Mouse (Mus musculus): Measurements from ENCODE around the gene Sik3. TPM values are rescaled to one million over a fixed set of nuclear protein-coding genes. Genes with fewer than 3 reads are reported as not detected.
A peak's percentile ranks its signal among the peaks of the same experiment; 100 is the strongest.

Sik3 gene
- polyA plus RNA-seq, 2 experiments from 2014 or later, result 12.8 to 16.0 TPM

DNA sequence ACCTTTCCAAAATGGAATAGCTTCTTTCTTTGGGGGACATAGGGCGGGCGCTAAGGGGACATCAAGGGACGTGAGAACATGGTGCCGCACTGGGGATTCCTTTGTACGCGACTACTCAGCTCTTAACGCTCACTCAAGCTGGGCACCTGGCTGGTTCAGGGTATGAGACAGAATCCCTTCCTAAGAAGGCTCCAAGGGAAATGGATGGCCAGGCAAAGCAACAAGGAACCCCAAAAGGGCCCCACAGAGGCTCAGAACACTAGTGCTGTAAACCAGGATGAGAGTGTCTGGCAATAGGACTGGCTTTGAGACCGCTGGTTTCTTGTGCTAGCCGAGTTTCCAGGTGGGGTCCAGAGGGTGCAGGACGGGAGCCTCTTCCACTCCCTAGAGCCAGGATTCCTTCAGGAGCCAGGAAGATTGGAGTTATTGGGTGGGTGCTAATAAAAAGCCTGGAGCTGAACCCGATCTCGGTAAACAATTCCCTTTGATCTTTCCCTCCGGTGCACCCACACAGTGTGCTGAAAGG, 217.9 kb downstream of the Sik3 start:
- no peak for ATAC-seq

DNA sequence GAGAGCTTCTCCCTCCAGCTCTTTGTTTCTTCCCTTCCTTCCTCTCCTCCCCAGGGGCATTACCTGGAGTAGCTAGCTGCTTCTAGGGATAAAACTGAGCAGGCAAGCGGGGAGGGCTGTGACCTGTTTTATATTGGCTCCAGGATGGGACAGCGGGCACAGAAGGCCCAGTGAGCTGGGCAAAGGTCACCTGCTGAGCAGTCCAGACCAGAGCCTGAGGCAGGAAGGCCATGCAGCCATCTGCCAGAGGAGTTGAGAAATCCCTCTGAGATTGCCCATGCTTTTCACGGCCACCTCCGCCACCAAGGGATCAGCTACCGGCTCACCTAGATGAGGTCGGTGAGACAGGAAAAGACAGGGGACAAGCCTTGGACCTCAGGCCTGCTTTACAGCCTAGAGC, 222.6 kb downstream of the Sik3 start:
- no peak for ATAC-seq

DNA sequence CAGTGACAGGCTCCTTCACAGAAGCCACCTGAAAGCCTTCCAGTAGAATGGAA, 222.8 kb downstream of the Sik3 start, which contains the start of gene Apoc3:
Gene Apoc3, minus strand, starts transcription at position 41 of the 53 bp plus-strand sequence.
- no peak for ATAC-seq

DNA sequence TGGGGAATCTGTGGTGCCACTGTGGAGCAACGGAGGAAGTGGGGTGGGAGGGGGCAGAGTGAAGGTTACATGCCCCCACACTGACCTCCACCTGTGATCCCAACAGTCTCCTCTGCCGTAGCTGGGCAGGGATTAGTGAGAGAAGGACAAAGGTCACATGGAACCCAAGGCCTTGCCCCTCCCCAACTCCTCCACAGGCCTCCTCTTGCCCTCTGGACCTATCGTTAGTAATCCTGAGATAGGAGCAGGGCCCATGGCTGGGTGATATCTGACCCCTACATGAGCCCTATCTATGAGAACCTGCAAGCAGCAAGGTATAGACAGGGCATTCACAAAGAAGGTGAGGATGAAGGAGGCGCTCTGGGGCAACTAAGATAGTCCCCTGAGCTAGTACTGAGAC, 223.0 kb downstream of the Sik3 start:
- no peak for ATAC-seq

DNA sequence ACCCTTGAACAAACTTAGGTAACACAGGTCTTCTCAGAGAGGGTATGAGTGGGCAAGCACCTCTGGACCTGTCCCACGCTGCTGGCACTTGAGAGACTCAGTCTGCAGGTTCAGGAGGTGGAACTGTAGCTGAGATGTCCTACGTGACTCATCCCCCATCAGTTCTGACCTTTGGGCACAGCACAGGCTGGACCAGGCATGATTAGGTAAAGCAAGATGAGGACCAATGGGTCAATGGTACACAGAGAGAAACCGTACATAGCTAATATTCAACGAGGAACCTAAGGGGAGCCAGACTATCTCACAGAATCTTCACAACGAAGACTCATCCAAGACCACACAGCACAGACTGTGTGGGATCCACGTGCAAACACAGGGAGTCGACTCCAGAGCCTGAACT, 226.2 kb downstream of the Sik3 start:
- no peak for ATAC-seq

DNA sequence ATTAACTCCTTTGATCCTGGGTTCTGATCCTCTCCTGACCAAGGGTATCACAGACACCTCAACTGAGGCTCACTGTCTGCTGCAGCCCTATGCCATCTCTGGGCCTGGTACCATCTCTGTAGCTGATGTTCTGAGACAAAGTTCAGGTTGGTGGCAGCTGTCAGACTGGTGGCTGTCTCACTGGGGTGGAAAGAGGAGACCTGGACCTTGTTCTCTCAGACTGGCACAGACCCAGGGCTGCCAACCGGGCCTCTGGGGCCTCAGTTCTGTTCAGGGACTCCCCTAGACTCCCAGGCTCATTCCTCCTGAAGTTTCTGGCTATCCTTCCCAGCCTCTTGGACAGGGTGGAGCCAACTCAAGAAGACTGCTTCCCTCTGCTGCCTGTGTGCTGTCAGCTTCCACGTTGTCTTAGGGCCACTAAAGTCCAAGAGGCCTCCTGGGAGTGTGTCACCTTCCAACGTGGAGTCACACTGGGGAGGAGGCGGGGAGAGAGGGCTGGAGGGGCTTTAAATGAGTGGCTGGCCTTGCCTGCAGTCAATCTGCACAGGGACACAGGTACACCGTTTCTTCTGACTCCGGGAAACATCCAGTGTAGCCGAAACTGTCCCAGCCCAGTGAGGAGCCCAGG, 228.0 kb downstream of the Sik3 start, which contains the start of gene Apoa4:
Gene Apoa4, plus strand, starts transcription at position 171 of the 628 bp plus-strand sequence.
- ATAC-seq, result no peak

DNA sequence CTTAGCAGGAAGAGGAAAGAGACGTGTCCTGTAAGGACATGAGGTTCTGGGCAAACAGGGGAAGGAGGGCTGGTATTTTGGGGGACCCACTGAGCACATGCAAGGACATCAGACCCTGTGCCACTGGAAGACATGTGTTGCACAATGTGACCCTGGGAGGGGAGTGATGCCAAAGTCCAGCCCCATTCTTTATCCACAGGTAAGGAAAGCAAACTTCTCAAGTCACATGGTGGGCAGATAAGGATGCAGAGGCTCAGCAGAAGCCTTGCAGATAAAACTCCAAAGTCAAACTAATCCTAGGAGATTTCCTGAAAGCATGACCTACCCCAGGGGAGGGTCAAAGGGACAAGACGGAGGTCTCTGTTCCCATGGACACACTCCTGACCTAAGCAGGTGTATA, 229.2 kb downstream of the Sik3 start:
- no peak for ATAC-seq

DNA sequence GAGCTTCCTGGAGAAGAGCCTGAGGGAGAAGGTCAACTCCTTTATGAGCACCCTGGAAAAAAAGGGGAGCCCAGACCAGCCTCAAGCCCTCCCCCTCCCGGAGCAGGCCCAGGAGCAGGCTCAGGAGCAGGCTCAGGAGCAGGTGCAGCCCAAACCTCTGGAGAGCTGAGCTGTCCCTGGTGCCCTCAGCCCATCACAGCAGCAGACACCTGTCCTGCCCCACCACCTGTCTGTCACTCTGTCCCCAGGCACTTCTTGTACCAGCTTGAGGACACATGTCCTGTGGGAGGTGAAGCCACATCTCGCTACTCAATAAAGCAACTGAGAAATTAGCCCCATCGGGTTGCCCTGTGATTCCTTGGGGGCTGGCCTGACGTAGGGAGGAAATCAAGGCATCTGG, 230.5 kb downstream of the Sik3 start:
- no peak for ATAC-seq

DNA sequence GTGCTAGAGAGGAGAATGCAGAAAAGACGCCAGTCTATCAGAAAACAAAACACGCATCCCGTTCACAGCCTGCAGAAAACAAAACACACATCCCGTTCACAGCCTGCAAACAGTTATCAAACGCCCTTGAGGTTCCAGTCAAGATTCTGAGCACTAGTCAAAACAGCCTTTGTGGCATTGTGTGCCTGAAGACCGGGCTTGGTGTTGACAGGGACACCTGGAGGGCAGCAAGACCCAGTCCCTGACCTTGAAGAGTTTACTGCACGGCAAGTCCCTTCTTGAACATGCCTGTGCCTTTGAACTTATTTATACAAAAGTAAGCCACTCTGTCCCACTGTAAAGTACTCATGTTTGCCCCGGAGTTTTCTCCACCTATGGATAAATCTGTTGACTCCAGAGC, 231.0 kb downstream of the Sik3 start:
- ATAC-seq, result no peak

DNA sequence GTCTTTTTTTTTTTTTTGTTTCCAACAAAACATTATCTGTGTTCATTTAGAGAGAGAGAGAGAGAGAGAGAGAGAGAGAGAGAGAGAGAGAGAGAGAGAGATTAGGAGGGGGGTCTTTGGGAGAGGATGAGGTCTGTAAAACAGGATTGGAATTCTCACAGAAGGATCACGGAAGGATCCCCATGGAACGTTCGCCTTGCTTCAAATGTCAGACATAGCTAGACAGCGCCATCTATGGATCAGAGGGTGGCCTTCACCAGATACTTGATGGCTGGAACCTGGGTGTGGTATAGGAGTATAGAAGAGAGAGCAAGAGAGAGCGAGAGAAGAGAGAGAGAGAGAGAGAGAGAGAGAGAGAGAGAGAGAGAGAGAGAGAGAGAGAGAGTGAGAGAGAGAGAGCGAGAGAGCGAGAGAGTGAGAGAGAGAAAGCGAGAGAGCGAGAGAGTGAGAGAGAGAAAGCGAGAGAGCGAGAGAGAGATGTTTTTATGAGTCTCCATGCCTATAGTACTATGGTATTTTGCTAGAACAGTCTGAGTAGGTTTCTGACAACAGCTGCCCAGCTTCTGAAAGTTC, 234.2 kb downstream of the Sik3 start:
- ATAC-seq, result peak; percentile 56

DNA sequence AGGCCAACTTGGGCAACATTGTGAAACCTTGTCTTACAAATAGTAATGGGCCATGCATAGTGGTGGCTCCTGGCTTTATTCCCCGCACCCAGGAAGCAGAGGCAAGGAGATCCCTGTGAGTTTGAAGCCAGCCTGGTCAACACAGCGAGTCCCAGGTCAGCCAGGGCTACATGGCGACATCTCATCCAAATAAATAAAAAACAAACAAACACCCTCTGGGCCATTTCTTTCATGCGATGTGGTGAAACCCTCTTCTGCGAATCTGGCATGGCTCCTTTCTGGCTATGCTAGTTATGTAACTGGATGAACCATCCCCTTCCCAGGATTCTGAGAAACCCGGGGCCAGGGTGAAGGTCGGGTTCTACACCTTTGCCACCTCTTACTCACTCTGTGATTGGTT, 243.6 kb downstream of the Sik3 start:
- ATAC-seq, result no peak

DNA sequence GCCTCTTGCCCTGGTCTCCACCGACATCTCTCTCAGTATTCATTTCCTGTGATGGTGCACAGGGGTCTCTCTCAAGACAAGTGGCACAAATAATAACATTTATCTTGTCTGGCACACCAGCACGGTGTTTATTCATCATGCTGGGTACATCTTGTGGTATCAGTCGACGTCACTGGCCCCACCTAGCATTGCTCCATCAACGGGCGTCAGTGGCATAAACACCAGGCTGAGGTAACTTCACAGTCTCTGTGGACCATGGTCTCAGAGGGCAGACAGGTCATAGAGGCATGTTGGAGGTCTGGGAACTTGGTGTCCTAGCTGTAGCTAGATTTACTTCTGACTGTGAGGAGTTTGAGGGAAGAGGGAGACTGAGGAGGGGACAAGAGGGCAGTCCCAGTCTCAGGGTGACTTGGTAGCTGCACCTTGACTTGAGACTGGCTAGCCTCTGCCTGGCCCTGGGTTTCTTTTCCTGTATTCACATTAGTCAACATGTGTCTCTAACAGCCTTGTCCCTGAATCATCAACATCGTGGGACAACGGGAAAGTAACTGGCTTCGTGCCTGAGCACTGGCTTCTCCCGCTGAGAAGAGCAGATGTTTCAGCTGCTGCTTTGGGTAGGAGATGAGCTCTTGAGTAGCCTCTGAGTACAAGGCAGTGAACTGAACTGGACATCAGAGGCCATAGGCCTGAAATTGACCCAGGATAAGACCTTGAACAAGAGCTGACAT, 244.2 kb downstream of the Sik3 start:
- ATAC-seq, result no peak

DNA sequence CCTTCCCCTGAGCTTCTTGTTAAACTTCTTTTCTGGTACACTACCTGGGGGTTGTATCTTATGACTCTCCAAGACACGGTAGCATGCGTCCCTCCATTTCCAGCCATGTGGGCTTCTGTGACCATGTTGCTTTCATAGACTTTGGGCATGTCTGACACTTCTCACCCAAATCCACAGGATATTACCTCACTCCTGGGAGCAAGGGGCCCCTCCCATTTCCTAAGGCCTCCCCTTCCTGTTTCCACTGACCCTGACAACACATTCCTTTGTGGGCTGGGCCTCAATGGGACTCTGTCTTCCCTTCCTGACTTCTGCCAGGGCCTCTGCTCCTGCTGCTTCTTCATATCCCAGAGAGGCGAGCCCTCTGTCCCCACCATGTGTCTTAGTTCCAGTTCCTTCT, 244.9 kb downstream of the Sik3 start:
- no peak for ATAC-seq

DNA sequence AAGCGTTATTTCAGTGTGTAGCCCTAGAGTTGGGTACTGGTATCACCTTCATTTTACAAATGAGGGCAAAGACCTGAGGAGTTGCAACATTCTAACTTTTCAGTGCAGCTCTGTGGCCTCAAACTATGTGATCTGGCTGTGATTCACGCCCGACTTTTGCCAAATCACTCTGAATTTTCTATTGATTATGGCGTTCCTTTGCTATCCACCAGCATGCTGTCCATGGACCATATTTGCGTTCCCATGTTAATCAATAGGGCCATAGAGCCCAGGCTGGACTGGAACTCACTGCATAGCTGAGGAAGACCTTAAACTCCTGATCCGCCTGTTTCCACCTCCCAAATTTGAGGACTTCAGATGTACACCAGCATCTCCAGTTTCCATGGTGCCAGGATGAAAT, 246.5 kb downstream of the Sik3 start:
- no peak for ATAC-seq

DNA sequence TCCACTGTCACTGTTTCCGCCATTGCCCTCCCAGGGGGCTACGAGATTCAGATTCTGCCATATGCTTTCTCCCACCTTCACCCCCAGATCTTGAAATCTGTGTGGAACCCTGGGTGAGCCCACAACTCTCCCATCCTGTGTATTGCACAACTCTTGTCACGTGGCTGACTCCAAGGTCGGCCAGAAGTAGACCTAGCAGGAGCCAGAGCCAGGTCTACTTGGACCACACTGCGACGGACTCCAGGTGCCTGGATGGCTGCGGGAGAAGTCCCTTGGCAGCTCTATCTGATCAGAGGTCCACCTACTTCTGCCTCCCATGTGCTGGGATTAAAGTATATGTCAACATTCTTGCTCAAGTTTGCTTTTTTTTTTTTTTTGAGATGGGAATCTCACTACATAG, 248.5 kb downstream of the Sik3 start:
- no peak for ATAC-seq

DNA sequence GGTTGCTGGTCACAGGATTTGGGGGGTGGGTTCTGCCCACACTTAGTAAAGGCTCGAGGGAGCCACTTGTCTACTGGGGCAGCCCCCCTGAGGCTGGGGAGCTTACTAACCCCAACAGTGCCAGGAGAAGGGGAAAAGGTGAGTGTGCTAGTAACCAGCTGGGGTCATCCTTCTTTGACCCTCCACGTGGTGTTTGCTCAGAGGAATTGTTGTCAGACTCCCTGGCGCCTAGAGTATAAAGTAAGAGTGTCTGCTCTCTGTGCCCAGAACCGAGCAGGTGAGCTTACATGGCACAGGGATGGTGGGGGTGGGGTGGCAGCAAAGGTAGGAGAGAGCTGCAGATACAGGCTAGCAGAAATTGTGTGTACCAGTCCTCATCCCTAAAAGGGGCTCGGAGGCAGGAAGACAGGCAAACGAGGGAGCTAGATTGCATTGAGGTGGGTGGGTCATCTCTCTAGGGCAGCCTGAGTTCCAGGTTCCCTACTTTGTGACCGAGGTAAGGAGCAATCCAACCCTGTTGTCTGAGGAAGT, 255.8 kb downstream of the Sik3 start, which contains the start of gene Apoa5:
Gene Apoa5, plus strand, starts transcription at position 291 of the 531 bp plus-strand sequence.
- no peak for ATAC-seq

DNA sequence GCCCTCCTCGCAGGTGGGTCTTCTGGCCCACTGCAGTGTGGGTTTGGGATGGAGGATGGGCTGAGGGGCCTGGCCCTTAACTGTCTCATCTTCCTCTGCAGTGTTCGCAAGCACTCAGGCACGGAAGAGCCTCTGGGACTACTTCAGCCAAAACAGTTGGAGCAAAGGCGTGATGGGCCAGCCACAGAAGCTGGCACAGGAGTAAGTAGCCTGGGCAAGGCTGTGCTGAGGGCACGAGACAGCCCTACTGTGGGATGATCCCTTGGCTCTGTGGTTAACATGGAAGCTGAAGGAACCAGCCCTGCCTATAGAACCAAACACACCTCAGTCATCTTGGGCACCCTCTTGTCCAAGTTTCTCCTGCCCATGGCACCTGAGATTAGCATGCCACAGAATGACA, 256.5 kb downstream of the Sik3 start:
- ATAC-seq, result no peak

DNA sequence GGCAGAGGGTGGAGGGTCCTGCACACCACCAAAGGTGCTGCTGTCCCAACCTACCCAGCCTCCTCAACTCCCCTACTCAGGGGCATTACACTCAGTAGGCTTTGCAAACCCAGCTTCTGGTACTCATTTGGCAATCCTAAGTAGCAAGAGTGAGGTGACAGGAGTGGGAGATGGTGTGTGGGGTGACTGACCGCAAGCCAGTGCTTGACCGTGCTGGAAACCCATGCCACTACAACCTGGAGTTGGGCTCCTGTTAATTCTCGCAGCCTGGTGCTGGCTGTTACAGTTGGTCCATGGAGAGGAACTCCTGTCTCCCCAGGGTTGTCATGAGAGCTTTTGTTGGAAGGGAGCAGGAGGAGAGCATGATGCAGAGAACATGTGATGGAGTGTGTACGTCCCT, 258.2 kb downstream of the Sik3 start:
- no peak for ATAC-seq

DNA sequence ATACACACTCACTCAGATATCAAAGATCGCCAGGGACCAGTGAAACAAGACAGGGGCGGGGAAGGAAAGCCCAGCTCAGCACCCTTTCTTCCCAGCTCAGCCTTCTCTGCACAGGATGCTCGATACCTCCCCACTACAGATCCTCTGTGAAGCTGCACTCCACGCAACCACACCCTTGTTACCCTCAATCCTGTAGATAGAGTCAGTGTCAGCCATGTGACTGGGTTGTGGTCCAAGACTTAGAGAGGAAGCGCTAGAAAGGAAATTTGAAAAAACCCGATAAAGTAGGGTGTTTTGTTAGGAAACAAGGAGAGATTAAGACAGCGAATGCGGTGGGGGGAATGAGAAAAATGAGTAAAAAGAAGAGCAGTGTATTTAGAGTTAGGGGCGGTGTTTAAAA, 259.4 kb downstream of the Sik3 start:
- ATAC-seq, result peak; percentile 44

DNA sequence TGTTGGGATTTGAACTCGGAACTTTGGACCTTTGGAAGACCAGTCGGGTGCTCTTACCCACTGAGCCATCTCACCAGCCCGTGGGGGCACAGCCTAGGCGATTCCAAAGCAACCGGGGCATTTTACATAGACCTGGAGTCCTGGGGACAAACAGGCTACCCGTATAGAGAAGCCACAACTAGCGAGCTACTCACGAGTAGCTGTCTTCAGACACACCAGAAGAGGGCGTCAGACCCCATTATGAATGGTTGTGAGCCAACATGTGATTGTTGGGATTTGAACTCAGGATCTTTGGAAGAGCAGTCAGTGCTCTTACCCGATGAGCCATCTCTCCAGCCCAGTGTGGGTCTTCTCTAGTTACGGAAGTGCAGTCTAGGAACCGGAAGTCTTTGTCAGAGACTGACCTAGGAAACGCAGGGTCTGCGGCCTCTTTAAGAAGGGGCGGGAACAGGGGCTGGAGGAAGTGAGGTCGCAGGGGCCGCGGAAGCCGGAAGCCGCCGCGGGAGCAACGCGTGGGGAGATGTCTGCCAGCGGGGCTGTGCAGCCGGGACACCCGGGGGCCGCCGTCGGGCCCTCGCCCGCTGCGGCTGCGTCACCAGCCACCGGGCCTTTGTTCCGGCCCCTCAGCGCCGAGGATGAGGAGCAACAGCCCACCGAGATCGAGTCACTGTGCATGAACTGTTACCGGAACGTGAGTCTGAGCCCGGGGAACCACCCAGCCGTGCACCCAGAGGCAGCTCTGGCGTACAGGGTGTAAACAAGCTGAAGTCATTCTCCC, 260.2 kb downstream of the Sik3 start, which contains the start of gene Zpr1:
Gene Zpr1, plus strand, starts transcription at position 388 of the 778 bp plus-strand sequence.
- peak; percentile 93 for ATAC-seq

Measured in CD4-positive, CD25-positive, alpha-beta regulatory T cell, adult 4 months (primary cell).